14 mouse cellular contexts compared by ENCODE assay signal in the genomic region with DNA sequence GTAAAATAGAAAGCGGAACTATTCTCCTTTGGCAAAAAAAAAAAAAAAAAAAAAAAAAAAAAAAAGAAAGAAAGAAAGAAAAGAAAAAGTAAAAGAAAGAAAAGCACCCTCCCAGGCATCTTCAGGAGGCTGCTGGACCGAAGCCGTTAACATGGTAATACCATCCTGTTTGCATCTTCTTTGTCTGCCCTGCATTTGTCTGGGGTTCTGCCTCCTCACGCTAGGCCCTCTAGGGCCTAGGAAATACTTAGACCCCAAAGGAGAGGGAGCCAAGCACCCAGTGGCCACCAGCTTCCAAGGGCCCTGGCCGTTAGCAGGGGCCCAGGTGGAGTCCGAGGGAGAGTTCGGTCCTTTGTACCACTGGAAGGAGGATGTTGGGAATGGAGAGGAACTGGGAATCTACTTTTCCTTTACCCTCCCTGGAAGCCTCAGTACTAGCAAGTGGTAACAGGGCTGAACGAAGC.
DNase-seq lines count a peak whose midpoint lies in the region; ATAC-seq and TF ChIP-seq lines count a peak whose summit lies in the region.
"Had no signal": no experiment of that assay in that cellular context is flagged by ENCODE, and none has a peak within 500 bp of the region (broad histone marks: within the 10 kb centered on the region; RNA-seq: fewer than 3 reads in every experiment).

No protein-coding gene starts in this region.

- H3K4me1 ChIP-seq in hindbrain, embryonic 11.5 days (replicated peaks; ENCODE audit: control insufficient read depth, insufficient read depth, low read length), result peaks cover 19% of the 10 kb centered on the region
- H3K4me1 ChIP-seq in hindbrain, postnatal 0 days (ENCODE audit: insufficient read depth, low read length), result peaks cover 7% of the 10 kb centered on the region; the same call in 1 of the 2 replicates
- H3K4me1 ChIP-seq in forebrain, embryonic 14.5 days (ENCODE audit: control insufficient read depth, insufficient read depth, low read length), result peaks cover 15% of the 10 kb centered on the region
- peaks cover 24% of the 10 kb centered on the region for H3K4me1 ChIP-seq in midbrain, embryonic 15.5 days

- peak overlapping the region; percentile 76 for H3K27ac ChIP-seq in hindbrain, embryonic 11.5 days (ENCODE audit: low read depth, low read length)
- no peak overlapping the region for H3K27ac ChIP-seq in hindbrain, postnatal 0 days
- 0 out of 2 replicates have a peak overlapping the region, but pooled peaks have one; percentile 30 for H3K27ac ChIP-seq in forebrain, embryonic 14.5 days (ENCODE audit: low read depth, low read length)
- H3K27ac ChIP-seq in midbrain, embryonic 15.5 days, result peak overlapping the region; percentile 65

- no peaks in the 10 kb centered on the region for H3K36me3 ChIP-seq in hindbrain, embryonic 11.5 days (ENCODE audit: control insufficient read depth, insufficient read depth, low read length)
- H3K36me3 ChIP-seq in hindbrain, postnatal 0 days (ENCODE audit: insufficient read depth, low read length), result no peaks in the 10 kb centered on the region
- no peaks in the 10 kb centered on the region for H3K36me3 ChIP-seq in forebrain, embryonic 14.5 days (ENCODE audit: control insufficient read depth, insufficient read depth, low read length)
- no peaks in the 10 kb centered on the region for H3K36me3 ChIP-seq in midbrain, embryonic 15.5 days (replicated peaks)
- H3K36me3 ChIP-seq: limb, embryonic 12.5 days had no signal

- H3K9ac ChIP-seq in hindbrain, embryonic 11.5 days (ENCODE audit: low read depth, low read length), result no peak overlapping the region
- no peak overlapping the region for H3K9ac ChIP-seq in hindbrain, postnatal 0 days (replicated peaks; ENCODE audit: low read length)
- no peak overlapping the region; the same call in 1 of the 2 replicates for H3K9ac ChIP-seq in forebrain, embryonic 14.5 days (ENCODE audit: low read length)
- H3K9ac ChIP-seq in midbrain, embryonic 15.5 days, result no peak overlapping the region
- H3K9ac ChIP-seq: limb, embryonic 12.5 days; liver, postnatal 0 days had no signal

- H3K4me2 ChIP-seq in hindbrain, embryonic 11.5 days (replicated peaks; ENCODE audit: low read depth, low read length), result no peak overlapping the region
- H3K4me2 ChIP-seq in hindbrain, postnatal 0 days (ENCODE audit: low read depth, low read length), result no peak overlapping the region
- peak overlapping the region; percentile 28; the same call in 1 of the 2 replicates for H3K4me2 ChIP-seq in forebrain, embryonic 14.5 days (ENCODE audit: low read length)
- no peak overlapping the region; the same call in 1 of the 2 replicates for H3K4me2 ChIP-seq in midbrain, embryonic 15.5 days
- H3K4me2 ChIP-seq: limb, embryonic 12.5 days had no signal

- 19% methylated on average over 8 of the region's 8 CpGs for WGBS in hindbrain, embryonic 11.5 days
- WGBS in hindbrain, postnatal 0 days, result 46% methylated on average over 8 of the region's 8 CpGs
- WGBS in forebrain, embryonic 14.5 days, result 15% methylated on average over 8 of the region's 8 CpGs
- WGBS in midbrain, embryonic 15.5 days, result 19% methylated on average over 8 of the region's 8 CpGs

- H3K4me3 ChIP-seq in hindbrain, embryonic 11.5 days (ENCODE audit: low read depth, low read length), result no peak overlapping the region
- H3K4me3 ChIP-seq in hindbrain, postnatal 0 days (ENCODE audit: low read length), result no peak overlapping the region
- no peak overlapping the region for H3K4me3 ChIP-seq in forebrain, embryonic 14.5 days (ENCODE audit: low read depth, low read length)
- H3K4me3 ChIP-seq in midbrain, embryonic 15.5 days, result no peak overlapping the region
- H3K4me3 ChIP-seq: limb, embryonic 12.5 days had no signal

- intact Hi-C loops in left cerebral cortex, postnatal 4 days (cut with DNase I), result no loop called here

- DNase-seq in hindbrain, embryonic 11.5 days (ENCODE audit: low spot score), result peak; percentile 51
- no peak for DNase-seq in hindbrain, postnatal 0 days (ENCODE audit: low spot score)
- DNase-seq in R1 (ENCODE audit: low read depth, low spot score), result peak; percentile 68
- DNase-seq in forebrain, embryonic 14.5 days (ENCODE audit: low spot score), result no peak
- DNase-seq in right cerebral cortex, postnatal 4 days, result no peak
- no peak for DNase-seq in left cerebral cortex, postnatal 4 days
- DNase-seq: cerebellum, adult 11 months; gastrocnemius, postnatal 14 days; kidney, postnatal 14 days; layer of hippocampus, postnatal 36 days; liver, postnatal 0 days had no signal

- no peak for TF ChIP-seq CTCF in hindbrain, postnatal 0 days (IDR thresholded peaks at IDR 0.05; ENCODE audit: low read depth)

- H3K27me3 ChIP-seq in hindbrain, embryonic 11.5 days (ENCODE audit: control insufficient read depth, insufficient read depth, low read length), result peaks cover 5% of the 10 kb centered on the region; the same call in 1 of the 2 replicates
- H3K27me3 ChIP-seq in hindbrain, postnatal 0 days (ENCODE audit: insufficient read depth, low read length), result no peaks in the 10 kb centered on the region; the same call in 1 of the 2 replicates
- H3K27me3 ChIP-seq in forebrain, embryonic 14.5 days (replicated peaks; ENCODE audit: control insufficient read depth, insufficient read depth, low read length), result no peaks in the 10 kb centered on the region
- H3K27me3 ChIP-seq in midbrain, embryonic 15.5 days (replicated peaks), result no peaks in the 10 kb centered on the region
- H3K27me3 ChIP-seq: limb, embryonic 12.5 days had no signal

- no peaks in the 10 kb centered on the region for H3K9me3 ChIP-seq in hindbrain, embryonic 11.5 days (ENCODE audit: control insufficient read depth, low read length)
- no peaks in the 10 kb centered on the region for H3K9me3 ChIP-seq in hindbrain, postnatal 0 days (ENCODE audit: low read length)
- no peaks in the 10 kb centered on the region for H3K9me3 ChIP-seq in forebrain, embryonic 14.5 days (replicated peaks; ENCODE audit: control insufficient read depth, low read length)
- no peaks in the 10 kb centered on the region for H3K9me3 ChIP-seq in midbrain, embryonic 15.5 days
- H3K9me3 ChIP-seq: limb, embryonic 12.5 days had no signal

- ATAC-seq in hindbrain, embryonic 11.5 days (ENCODE audit: low FRiP score), result no peak
- no peak for ATAC-seq in hindbrain, postnatal 0 days
- no peak for ATAC-seq in forebrain, embryonic 14.5 days
- 0 out of 2 replicates have a peak, but pooled peaks have one; percentile 22 for ATAC-seq in midbrain, embryonic 15.5 days (replicated peaks)
- ATAC-seq: inflammation-experienced regulatory T-cells, adult 6 months; liver, postnatal 0 days had no signal

Comparison
In these comparisons a context has a peak if more than half of its experiments do, and no peak if none do; other contexts are left out.
1. DNase-seq: peak in hindbrain, embryonic 11.5 days (single experiment) and R1 (single experiment); none in hindbrain, postnatal 0 days (single experiment), forebrain, embryonic 14.5 days (single experiment), right cerebral cortex, postnatal 4 days (single experiment) and left cerebral cortex, postnatal 4 days (single experiment).